Mouse (Mus musculus) layer of hippocampus, adult 18-20 months (tissue): Measurements from ENCODE around the gene Lrmda. TPM values are rescaled to one million over a fixed set of nuclear protein-coding genes. Genes with fewer than 3 reads are reported as not detected.
"Not testable (repeated sequence)": the region's sequence is repeated elsewhere in the genome, so short reads cannot be mapped to it uniquely, and the experiment has no call there.

Experiments
- DNase-seq, 2 experiments: peaks; one replicate each; pipeline ENCODE4 v3.0.0; 2022; ENCODE audit warnings: low spot score in 2 of 2
- total RNA-seq, 2 experiments: library from RNA; stranded (reverse); gene quantifications; 2 replicates each; pipeline ENCODE4 v1.2.3; 2021

Gene Lrmda
- total RNA-seq, 2 experiments from 2014 or later = 1.1 to 1.3 TPM

GRCm38 (mm10) chr14:22577411-22578037 is 558.0 kb downstream of the Lrmda start:
- DNase-seq = peak in 1 of 2 experiments; percentile 10

GRCm38 (mm10) chr14:22578224-22578623 is 558.7 kb downstream of the Lrmda start:
- peak; percentile 75 to 95 for DNase-seq

GRCm38 (mm10) chr14:22578986-22579385 is 559.5 kb downstream of the Lrmda start:
- no peak for DNase-seq

GRCm38 (mm10) chr14:22582065-22582464 is 562.6 kb downstream of the Lrmda start:
- DNase-seq = no peak

- DNase-seq = no peak
These were observed 566.8 kb downstream of the Lrmda start for GRCm38 (mm10) chr14:22586281-22586680.

GRCm38 (mm10) chr14:22586796-22587195 is 567.3 kb downstream of the Lrmda start:
- DNase-seq = no peak

- no peak for DNase-seq
These were observed 567.9 kb downstream of the Lrmda start for GRCm38 (mm10) chr14:22587285-22587957.

GRCm38 (mm10) chr14:22587958-22588296 is 568.4 kb downstream of the Lrmda start:
- DNase-seq = no peak

GRCm38 (mm10) chr14:22588394-22588793 is 568.9 kb downstream of the Lrmda start:
- DNase-seq = not testable (repeated sequence)

- DNase-seq = no peak
These were observed 570.1 kb downstream of the Lrmda start for GRCm38 (mm10) chr14:22589503-22590215.

- no peak for DNase-seq
These were observed 571.7 kb downstream of the Lrmda start for GRCm38 (mm10) chr14:22591186-22591585.

GRCm38 (mm10) chr14:22597508-22597907 is 578.0 kb downstream of the Lrmda start:
- no peak for DNase-seq

- no peak for DNase-seq
These were observed 579.1 kb downstream of the Lrmda start for GRCm38 (mm10) chr14:22598638-22599037.

GRCm38 (mm10) chr14:22600166-22600565 is 580.7 kb downstream of the Lrmda start:
- no peak for DNase-seq

GRCm38 (mm10) chr14:22602308-22602707 is 582.8 kb downstream of the Lrmda start:
- no peak for DNase-seq

- no peak for DNase-seq
These were observed 589.1 kb downstream of the Lrmda start for GRCm38 (mm10) chr14:22608599-22608998.

- DNase-seq = no peak
These were observed 590.0 kb downstream of the Lrmda start for GRCm38 (mm10) chr14:22609261-22610245.

GRCm38 (mm10) chr14:22611011-22611410 is 591.5 kb downstream of the Lrmda start:
- DNase-seq = no peak

GRCm38 (mm10) chr14:22620191-22620590 is 600.7 kb downstream of the Lrmda start:
- no peak for DNase-seq

GRCm38 (mm10) chr14:22621941-22622340 is 602.4 kb downstream of the Lrmda start:
- no peak for DNase-seq
